Mouse (Mus musculus): ENCODE results near the gene Babam2. TPM values are rescaled to one million over a fixed set of nuclear protein-coding genes. Genes with fewer than 3 reads are reported as not detected.
"Not testable (repeated sequence)": the region's sequence is repeated elsewhere in the genome, so short reads cannot be mapped to it uniquely, and the experiment has no call there.

Gene Babam2
- total RNA-seq, 2 experiments from 2014 or later = 31.2 to 32.1 TPM

DNA sequence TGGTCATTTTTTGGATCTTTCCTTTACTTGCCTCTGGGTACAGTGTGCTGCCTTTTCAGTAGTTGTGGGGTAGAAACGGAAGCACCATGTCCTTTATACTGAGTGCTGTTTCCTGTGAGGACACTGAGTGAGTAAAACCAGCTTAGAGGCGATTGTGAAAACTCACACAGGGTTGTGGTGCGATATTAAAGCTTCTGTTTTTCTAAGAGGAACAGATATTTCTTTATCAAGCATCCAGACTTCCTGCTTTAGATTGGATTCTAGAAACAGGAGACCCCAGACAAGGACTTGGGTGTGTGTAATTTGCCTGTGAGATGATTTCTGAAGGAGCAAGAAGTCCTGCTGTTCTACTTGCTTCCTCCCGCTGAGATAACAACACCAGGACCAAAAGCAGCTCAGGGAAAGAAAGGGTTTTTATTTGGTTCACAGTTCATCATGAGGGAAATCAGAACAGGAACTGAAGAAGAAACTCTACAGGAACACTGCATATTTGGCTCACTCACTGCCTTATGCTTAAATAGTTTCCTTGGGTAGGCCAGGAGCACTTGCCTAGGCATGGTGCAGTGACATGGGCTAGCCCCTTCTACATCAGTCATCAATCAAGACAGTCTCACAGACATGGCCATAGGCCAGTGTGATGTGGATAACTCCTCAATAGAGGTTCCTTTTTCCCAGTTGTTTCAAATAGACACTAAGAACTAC is 69.5 kb downstream of the Babam2 start:
- intact Hi-C loops (cut with DNase I) = no loop called here

DNA sequence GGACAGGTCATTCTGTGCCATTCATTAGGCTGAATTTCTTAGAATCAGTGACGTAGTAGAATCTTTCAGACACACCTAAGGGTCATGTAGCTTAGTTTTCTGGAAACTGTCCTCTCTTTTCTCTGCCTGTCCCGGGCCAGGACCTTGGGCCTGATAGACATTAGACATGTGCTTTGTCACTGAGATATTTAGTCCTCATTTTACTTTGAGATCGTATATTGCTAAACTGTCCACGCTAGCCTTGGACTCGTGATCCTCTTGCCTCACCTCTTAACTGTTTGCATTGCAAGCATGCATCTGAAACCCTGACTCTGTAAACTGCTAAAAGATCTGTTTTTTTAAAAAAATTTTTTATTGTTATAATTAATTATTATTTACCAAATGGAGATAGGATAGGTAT is 74.0 kb downstream of the Babam2 start:
- DNase-seq (ENCODE audit: low spot score) = no peak
- intact Hi-C loops (cut with DNase I) = no loop called here

More for the DNA sequence above, 69.5 kb downstream of the Babam2 start:
- no peak for DNase-seq (ENCODE audit: low spot score)

DNA sequence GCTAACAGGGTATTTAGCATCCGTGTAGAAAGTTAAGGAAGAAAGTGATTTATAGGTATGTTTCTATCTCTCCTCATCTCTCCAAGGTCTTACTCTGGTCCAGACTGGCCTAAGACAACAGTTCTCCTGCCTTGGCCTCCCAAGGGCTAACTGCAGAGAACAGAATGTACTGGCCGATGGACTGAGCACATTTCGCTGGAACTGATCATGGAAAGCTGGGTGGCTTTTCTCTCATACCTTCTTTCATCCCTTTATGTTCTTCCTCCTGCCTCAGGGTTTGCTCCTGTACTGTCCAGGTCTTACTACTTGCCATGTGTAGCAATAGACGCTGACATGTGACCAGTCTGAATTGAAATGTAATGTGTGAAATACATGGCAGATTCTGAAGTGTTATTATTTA is 74.4 kb downstream of the Babam2 start:
- DNase-seq (ENCODE audit: low spot score) = no peak
- intact Hi-C loops (cut with DNase I) = no loop called here

DNA sequence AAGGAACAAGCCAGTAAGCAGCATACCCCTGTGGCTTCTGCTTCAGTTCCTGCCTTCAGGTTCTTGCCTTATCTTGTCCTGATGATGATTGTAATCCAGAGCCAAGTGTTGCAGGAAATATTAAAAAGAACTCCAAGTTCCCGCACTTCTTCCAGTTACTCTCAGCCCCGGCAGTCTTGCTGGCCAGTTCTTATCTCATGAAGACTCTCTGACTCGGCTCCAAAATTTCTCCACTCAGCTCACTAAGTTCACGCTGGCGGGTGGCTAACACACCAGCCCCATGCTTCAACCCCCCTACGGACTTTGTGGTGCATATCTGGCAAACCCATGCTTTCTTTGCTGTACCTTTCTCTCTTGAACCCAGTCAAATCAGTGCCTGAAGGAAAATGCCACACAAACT is 77.5 kb downstream of the Babam2 start:
- intact Hi-C loops (cut with DNase I) = no loop called here
- no peak for DNase-seq (ENCODE audit: low spot score)

DNA sequence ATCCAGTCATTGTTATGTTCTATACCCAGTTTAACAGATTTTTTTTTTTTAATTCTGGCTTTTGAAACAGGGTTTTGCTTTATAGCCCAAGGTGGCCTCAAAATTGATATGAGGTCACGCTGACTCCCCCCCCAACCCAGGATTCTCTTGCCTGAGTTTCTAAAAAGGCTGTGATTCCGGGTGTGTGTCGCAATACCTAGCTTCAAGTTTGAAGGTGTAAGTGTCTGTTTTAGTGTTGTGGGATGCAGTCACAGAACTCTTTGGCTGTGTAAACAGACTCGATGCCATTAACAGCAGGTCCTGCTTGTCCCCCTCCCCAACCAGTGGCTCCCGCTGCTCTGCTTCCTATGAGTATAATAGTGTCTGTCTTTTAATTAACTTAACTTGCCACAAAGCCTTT is 84.1 kb downstream of the Babam2 start:
- no peak for DNase-seq (ENCODE audit: low spot score)
- intact Hi-C loops (cut with DNase I) = no loop called here

DNA sequence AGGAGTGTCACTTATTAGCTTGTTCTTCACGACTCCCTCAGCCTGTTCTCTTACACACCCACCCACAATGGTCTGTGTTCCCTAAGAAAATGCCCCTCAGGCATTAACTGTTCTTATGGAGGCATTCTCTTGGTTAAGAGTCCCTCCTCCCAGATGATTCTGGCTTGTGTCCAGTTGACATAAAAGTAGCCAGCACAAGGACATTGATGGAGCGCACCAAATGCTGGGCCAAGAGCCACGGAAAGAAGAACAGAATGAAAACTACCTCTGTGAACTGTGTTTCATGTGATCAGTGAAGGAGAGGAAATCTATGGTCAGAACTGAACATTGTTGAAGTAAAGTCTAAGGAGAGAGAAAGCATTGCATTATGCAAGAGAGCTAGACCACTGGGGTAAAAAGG is 89.7 kb downstream of the Babam2 start:
- DNase-seq (ENCODE audit: low spot score) = no peak
- intact Hi-C loops (cut with DNase I) = no loop called here

DNA sequence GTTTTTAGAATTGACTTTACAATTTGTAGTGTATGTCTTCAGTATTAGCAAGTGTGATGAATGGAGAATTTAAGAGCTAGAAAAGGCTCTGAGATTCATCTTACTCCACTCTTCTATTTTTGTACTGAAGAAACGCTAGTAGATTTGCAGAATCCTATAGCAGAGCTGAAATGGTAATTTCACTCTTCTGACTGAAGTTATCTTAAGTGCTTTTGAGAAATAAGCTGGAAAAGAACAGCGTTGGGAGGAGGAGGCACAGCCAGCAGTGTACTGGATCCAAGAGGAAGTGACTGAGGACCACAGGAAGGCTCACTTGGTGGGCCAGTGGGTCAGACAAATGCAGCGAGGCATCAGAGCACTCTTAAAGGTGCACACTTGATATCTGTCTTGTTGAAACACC is 90.1 kb downstream of the Babam2 start:
- intact Hi-C loops (cut with DNase I) = no loop called here
- DNase-seq (ENCODE audit: low spot score) = no peak

DNA sequence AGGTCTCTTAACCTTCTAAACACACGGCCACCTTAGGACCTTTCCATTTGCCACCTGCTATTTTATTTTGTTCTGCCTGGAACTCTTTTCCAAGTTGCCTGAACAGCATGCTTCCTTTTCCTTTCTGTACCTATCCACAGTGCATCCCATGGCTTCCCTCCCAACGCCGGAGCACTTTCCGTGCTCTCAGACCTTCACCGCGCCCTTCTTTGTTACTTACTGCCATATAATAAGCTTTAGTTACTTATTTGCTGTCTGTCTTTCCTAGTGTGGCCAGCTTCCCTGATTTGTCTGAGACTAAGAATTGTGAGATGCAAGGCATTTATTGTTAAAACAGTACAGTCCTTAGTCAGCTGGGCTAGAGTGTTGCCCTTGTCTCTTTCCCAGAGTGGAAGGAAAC is 94.9 kb downstream of the Babam2 start:
- intact Hi-C loops (cut with DNase I) = no loop called here

DNA sequence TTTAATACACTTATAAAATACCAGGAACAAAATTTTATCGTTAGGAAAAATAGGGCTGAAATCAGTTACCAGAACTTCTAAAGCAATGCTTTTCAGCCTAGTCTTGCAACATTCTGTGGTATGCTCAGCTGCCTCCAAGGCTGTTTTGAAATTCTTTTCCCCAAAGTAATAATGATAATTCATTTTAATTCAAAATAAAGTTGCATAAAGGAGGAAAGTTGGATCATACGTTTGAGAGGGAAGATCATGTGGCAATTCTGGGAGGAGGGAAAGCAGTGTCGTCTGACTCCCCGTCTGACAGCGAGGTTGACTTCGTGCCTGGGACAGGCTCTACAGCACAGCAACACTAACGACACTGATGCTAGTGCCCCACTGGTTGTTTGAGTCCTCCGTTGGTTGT is 95.4 kb downstream of the Babam2 start:
- DNase-seq (ENCODE audit: low spot score) = no peak
- intact Hi-C loops (cut with DNase I) = no loop called here

More for the DNA sequence above, 94.9 kb downstream of the Babam2 start:
- DNase-seq (ENCODE audit: low spot score) = no peak

DNA sequence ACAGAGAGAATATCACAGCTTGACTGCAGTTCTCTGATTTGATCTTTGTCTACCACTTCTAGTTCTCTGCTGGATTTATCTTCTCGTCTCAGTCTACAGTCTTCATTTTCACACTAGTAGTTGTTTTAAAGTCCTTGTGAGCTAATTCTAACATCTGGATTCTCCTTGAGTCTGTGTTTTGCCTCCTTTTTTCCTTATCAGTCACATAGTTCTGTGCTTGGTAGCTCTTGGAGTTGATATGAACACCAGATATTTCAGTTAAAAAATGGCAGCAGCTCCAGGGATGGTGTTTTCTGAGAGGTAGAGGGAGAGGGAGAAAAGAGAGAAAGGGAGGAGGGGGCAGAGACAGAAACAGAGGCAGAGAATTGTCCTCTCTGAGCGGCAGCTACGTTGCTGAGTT is 97.9 kb downstream of the Babam2 start:
- intact Hi-C loops (cut with DNase I) = no loop called here
- DNase-seq (ENCODE audit: low spot score) = no peak

DNA sequence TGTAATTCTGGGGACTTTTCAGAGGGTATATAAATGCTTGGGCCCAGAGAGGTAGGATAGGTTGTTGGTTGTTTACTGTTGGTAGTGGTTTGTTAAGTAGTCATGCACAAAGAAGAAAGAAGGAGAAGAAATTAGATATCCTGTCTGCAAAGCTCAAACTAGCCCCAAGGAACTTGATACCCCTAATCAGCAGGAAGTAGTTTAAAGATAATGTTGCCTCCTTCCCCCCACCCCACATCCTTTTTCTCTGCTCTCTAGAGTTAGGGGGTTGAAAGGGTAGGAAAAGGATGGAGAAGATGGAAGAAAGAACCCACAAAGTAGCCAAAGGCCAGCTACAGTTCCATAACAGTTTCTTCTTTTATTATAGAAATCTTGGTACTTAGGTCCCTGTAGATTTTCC is 99.5 kb downstream of the Babam2 start:
- no peak for DNase-seq (ENCODE audit: low spot score)
- intact Hi-C loops (cut with DNase I) = no loop called here

DNA sequence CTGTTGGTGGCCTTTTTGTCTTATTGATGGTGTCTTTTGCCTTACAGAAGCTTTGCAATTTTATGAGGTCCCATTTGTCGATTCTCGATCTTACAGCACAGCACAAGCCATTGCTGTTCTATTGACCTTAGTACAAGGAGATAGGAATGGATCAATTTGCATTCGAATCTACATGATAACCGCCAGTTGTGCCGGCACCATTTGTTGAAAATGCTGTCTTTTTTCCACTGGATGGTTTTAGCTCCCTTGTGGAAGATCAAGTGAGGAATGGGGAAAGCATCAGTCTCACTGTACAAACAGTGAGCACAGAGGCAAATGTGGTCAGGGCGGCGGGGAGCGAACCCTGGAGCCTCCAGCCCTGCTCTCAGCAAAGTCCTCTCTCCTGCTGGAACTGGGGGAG is 106.7 kb downstream of the Babam2 start:
- intact Hi-C loops (cut with DNase I); DNase-seq (ENCODE audit: low spot score): not testable (repeated sequence)

DNA sequence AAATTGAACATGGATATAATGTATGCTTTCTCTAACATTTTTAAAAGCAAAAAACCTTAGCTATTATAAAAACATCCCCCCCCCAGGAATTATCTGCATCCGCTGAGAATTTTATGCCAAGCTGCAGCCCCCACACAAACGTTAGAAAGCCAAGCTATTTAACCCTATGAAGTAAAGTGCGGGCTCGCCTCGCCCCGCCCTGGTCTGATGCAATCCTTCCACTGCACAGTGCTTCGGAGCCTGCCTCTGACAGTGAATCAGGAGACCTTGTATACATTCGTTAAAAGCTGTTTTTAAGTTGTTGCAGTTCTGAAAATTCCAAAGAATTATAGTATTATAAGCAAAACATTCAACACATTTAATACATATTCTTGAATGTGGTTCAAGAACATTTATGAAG is 107.3 kb downstream of the Babam2 start:
- intact Hi-C loops (cut with DNase I) = no loop called here

DNA sequence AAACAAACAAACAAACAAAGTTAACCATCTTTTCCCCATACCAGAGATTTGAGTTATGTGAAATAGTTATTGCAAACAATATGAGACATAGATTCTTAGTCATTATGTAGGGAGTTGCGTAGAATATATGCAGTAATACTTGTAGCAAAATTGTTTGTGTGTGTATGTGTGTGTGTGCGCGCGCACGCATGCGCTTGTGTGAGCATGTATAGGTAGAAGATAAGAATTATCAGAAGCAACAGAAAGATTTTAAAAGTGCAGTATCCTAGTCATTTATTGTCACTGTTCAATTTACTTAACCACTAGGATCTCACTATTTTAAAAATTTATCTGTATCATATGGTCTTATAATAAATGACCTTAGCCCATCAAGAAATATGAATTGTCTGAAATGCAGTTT is 109.8 kb downstream of the Babam2 start:
- intact Hi-C loops (cut with DNase I) = no loop called here
- DNase-seq (ENCODE audit: low spot score) = no peak

More for the DNA sequence above, 107.3 kb downstream of the Babam2 start:
- DNase-seq (ENCODE audit: low spot score) = no peak

DNA sequence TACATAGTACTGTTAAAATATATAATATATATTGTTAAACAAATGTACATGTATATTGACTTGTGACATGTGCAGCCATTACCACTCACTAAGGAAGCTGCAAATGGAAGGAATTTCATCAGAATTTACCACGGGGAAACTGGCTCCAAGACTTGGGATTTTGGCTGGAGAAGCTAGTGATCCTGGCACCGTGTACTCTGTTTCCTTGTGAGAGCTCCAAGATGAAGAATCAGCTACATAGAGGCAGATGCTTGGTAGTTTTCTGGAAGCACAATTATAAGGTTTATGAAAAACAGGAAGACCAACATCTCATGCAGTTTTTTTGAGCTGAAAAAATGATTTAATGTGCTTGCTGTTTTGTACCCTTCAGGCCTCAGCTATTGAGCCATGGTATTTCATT is 110.8 kb downstream of the Babam2 start:
- intact Hi-C loops (cut with DNase I) = no loop called here
- no peak for DNase-seq (ENCODE audit: low spot score)

DNA sequence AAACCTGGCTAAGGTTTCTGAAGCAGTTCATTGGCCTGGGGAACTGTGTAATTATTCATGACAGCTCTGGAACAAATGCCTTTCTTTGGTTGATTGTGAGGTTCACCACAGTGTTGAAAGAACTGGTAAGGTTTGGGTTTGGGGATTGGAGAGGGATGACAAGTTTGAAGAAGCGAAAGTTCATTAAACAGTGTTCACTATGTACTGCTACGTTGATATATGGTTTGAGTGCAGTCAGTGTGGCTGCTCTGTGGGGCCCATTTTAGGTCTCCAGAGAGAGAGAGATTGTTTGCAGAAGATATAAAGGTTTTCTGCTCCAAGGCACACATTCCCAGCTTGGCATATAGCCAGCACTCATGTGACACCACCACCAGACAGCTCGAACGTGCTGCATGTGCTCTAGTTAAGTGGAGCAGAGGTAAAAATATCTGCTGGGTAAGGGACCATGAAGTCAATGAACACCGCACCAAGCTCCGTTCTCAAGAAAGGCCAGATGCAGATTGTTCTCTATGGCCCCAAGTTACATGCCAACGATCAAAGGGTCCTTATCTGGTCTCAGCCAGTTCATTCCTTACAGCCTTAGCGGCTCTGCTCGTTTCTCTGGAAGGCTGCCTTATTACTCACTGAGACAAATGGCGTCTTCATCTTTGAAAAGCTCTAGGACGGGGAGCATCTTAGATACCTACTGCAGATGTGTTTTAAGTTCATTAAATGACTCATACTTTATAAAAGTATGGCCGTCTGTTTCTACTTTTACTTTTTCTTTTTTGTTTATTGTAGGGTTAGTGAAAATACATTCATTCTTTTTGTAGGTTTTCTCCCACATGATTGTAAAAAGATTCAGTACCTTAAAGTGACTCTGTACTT is 113.5 kb downstream of the Babam2 start:
- no peak for DNase-seq (ENCODE audit: low spot score)
- intact Hi-C loops (cut with DNase I) = loop anchor here (5.0 kb wide), 1 partner anchor 54 kb away; no protein-coding TSS in a partner anchor

DNA sequence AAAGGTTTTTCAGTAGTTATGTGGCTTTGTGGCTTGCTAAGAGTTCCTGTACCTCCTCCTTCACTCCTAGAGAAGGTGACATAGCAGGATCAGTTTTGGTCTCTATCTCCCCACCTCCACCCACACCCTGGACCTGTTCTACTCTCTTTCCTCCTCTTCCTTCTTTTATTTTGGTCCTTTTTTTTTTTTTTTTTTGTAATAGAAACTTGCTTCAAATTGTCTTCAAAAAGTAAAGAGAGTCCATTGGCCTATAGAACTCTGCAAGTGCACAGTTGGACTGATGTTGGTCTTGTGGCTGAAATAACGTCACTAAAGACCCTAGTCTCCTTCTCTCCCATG is 114.1 kb downstream of the Babam2 start:
- DNase-seq (ENCODE audit: low spot score) = no peak
- intact Hi-C loops (cut with DNase I) = loop anchor here (5.0 kb wide), 1 partner anchor 54 kb away; no protein-coding TSS in a partner anchor

DNA sequence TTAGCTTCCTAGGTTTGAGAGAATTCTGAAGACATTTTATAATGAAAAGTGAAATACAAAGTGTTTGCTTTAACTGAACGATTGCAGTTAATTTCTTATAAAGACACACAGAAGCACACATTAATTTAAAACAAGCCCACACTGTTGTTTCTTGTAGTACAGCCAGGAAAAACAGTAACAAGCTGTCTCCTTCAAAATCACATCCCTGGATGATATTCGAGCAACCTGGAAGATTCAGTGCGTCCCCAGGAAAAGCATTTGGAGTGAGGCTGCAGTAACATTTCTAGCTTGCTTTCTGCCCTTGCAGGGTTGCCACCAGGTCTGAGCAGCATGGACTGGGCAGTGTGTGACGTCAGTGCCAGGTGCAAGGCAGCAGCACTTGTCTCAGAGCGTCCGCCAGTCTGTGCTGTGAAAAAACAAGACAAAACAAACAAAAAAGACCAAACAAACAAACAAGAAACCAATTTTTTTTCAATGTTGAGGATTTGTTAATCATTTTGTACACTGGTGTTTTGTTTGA is 115.7 kb downstream of the Babam2 start:
- intact Hi-C loops (cut with DNase I) = loop anchor here (5.0 kb wide), 1 partner anchor 56 kb away; no protein-coding TSS in a partner anchor
- DNase-seq (ENCODE audit: low spot score) = no peak

DNA sequence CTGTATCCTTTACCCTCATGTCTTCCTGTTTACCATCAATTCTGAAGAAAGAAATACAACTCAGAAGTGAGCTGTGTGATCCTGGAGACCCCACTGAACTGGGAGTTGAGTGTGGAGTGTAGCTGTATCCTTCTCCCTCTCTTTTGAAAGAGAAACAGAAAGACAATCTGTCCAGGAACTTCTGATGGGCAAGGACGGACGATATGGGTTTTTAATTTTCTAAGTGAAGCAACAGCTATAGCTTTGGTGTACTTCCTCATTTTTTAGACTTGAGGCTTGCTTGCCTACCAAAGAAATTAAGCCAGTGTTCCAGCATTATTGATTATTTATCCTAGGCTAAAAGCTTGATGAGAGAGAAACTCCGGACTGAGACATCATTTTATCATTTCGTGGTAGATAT is 116.6 kb downstream of the Babam2 start:
- intact Hi-C loops (cut with DNase I) = loop anchor here (5.0 kb wide), 1 partner anchor 57 kb away; no protein-coding TSS in a partner anchor
- DNase-seq (ENCODE audit: low spot score) = no peak

DNA sequence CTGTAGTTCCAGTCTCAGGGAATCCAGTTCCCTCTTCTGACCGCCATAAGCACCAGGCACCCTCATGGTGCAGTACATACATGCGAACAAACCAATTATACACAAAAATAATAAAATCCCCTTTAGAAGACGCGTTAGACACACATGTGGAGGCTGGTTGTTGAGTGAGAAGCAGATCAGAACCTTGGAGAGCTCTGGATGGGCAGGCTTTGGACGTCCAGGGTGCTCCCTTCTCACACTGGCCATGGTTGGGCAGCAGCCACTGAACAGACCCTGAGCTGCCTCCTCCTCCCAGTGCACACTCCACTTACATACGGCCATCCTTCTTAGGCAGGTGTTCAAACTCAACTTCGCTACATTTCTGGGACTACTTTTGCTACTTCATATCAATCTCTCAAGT is 117.6 kb downstream of the Babam2 start:
- intact Hi-C loops (cut with DNase I) = no loop called here
- no peak for DNase-seq (ENCODE audit: low spot score)

DNA sequence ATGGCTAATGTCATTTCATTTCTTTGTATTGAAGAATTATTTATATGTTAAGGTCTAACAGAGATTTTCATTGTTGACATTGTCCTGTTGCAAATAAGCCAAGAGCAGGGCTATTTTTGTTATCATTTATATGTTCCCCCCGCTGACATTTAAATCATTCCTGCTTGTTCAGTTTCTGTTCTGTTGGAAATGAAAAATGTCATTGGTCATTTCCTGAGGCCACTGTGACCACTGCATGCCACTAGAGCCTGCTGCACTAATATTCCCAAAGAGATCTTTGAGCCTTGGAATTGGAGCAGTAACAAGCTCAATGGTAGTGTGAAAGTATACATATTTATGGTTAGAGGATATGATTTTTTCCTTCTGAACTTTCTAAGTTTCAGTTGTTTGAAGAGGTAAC is 118.6 kb downstream of the Babam2 start:
- intact Hi-C loops (cut with DNase I) = no loop called here
- no peak for DNase-seq (ENCODE audit: low spot score)
